Mouse (Mus musculus) E14TG2a.4 (cell line): Measurements from ENCODE around the gene Pigyl.

Source experiments
- H3K27me3 ChIP-seq: 2 replicates; pipeline ENCODE4 v1.6.1; 2014; ENCODE audit warnings: low read length, control low read depth; ENCODE audit not compliant: insufficient read depth
- H3K36me3 ChIP-seq: 2 replicates; pipeline ENCODE4 v1.6.1; 2014; ENCODE audit warnings: low read length, control low read depth; ENCODE audit not compliant: insufficient read depth
- H3K4me1 ChIP-seq: replicated peaks from 2 replicates; pipeline ENCODE4 v1.6.1; 2014; ENCODE audit warnings: low read depth, low read length, control low read depth
- H3K4me3 ChIP-seq: replicated peaks from 2 replicates; pipeline ENCODE4 v1.5.1; 2014; ENCODE audit warnings: mild to moderate bottlenecking, low read length
- H3K9me3 ChIP-seq: 2 replicates; pipeline ENCODE4 v1.6.1; 2014; ENCODE audit warnings: low read length, control low read depth
- CTCF ChIP-seq: conservative IDR thresholded peaks from 2 replicates; pipeline ENCODE4 v1.5.1; 2014; ENCODE audit warnings: low read length
- NANOG ChIP-seq: IDR thresholded peaks from 2 replicates; pipeline ENCODE4 v1.6.1; 2014; ENCODE audit warnings: borderline replicate concordance, low read length, mixed read lengths
- POU5F1 ChIP-seq: IDR thresholded peaks from 2 replicates; pipeline ENCODE4 v1.6.1; 2014; ENCODE audit warnings: low read length, borderline replicate concordance

Pigyl gene

GRCm38 (mm10) chr9:22122005-22122404 lies 34.6 kb upstream of the Pigyl start:
- H3K4me1 ChIP-seq, result peaks cover 37% of the 10 kb centered on the region
- peaks cover 15% of the 10 kb centered on the region for H3K27me3 ChIP-seq
- H3K4me3 ChIP-seq, result no peak overlapping the region
- peaks cover 5% of the 10 kb centered on the region; the same call in 1 of the 2 replicates for H3K36me3 ChIP-seq
- no peak for TF ChIP-seq CTCF
- no peak for TF ChIP-seq POU5F1
- TF ChIP-seq NANOG, result no peak
- H3K9me3 ChIP-seq, result no peaks in the 10 kb centered on the region

GRCm38 (mm10) chr9:22123069-22123609 lies 33.5 kb upstream of the Pigyl start:
- H3K9me3 ChIP-seq, result no peaks in the 10 kb centered on the region
- H3K27me3 ChIP-seq, result peaks cover 18% of the 10 kb centered on the region
- peaks cover 12% of the 10 kb centered on the region; the same call in 1 of the 2 replicates for H3K36me3 ChIP-seq
- H3K4me1 ChIP-seq, result peaks cover 37% of the 10 kb centered on the region
- no peak overlapping the region for H3K4me3 ChIP-seq
- TF ChIP-seq NANOG (no peak), CTCF (no peak), POU5F1 (no peak)

GRCm38 (mm10) chr9:22124169-22124568 lies 32.5 kb upstream of the Pigyl start:
- peaks cover 36% of the 10 kb centered on the region for H3K4me1 ChIP-seq
- no peak overlapping the region for H3K4me3 ChIP-seq
- H3K9me3 ChIP-seq, result no peaks in the 10 kb centered on the region
- H3K27me3 ChIP-seq, result peaks cover 25% of the 10 kb centered on the region
- peaks cover 19% of the 10 kb centered on the region for H3K36me3 ChIP-seq
- no peak for TF ChIP-seq CTCF

GRCm38 (mm10) chr9:22125246-22126027 lies 31.2 kb upstream of the Pigyl start:
- no peak for TF ChIP-seq NANOG
- TF ChIP-seq CTCF, result peak; percentile 40
- no peak for TF ChIP-seq POU5F1
- no peak overlapping the region for H3K4me3 ChIP-seq
- peaks cover 33% of the 10 kb centered on the region for H3K27me3 ChIP-seq
- no peaks in the 10 kb centered on the region for H3K9me3 ChIP-seq
- peaks cover 27% of the 10 kb centered on the region for H3K36me3 ChIP-seq
- peaks cover 49% of the 10 kb centered on the region for H3K4me1 ChIP-seq

- peaks cover 78% of the 10 kb centered on the region for H3K4me1 ChIP-seq
- TF ChIP-seq POU5F1 (no peak), NANOG (no peak)
- peak overlapping the region; percentile 83 for H3K4me3 ChIP-seq
- H3K36me3 ChIP-seq, result peaks cover 27% of the 10 kb centered on the region
- no peaks in the 10 kb centered on the region for H3K9me3 ChIP-seq
- H3K27me3 ChIP-seq, result peaks cover 59% of the 10 kb centered on the region
Observed at GRCm38 (mm10) chr9:22131226-22131981, 25.2 kb upstream of the Pigyl start.

GRCm38 (mm10) chr9:22132220-22132619 lies 24.4 kb upstream of the Pigyl start:
- TF ChIP-seq CTCF (no peak), NANOG (no peak), POU5F1 (no peak)
- no peaks in the 10 kb centered on the region for H3K9me3 ChIP-seq
- peaks cover 20% of the 10 kb centered on the region for H3K36me3 ChIP-seq
- peaks cover 59% of the 10 kb centered on the region for H3K27me3 ChIP-seq
- peak overlapping the region; percentile 83 for H3K4me3 ChIP-seq
- H3K4me1 ChIP-seq, result peaks cover 78% of the 10 kb centered on the region

GRCm38 (mm10) chr9:22134246-22134890 lies 22.3 kb upstream of the Pigyl start:
- H3K4me3 ChIP-seq, result no peak overlapping the region
- TF ChIP-seq CTCF, result no peak
- no peak for TF ChIP-seq NANOG
- TF ChIP-seq POU5F1, result no peak
- H3K36me3 ChIP-seq, result peaks cover 6% of the 10 kb centered on the region
- peaks cover 77% of the 10 kb centered on the region for H3K4me1 ChIP-seq
- peaks cover 49% of the 10 kb centered on the region for H3K27me3 ChIP-seq
- H3K9me3 ChIP-seq, result peaks cover 10% of the 10 kb centered on the region
